Mouse (Mus musculus) urinary bladder, postnatal 10 days (tissue): ENCODE results near the gene Msantd1.

Experiments used
- DNase-seq: peaks from one replicate; pipeline ENCODE4 v3.0.0; 2022; ENCODE audit warnings: low spot score

Msantd1 gene

DNA sequence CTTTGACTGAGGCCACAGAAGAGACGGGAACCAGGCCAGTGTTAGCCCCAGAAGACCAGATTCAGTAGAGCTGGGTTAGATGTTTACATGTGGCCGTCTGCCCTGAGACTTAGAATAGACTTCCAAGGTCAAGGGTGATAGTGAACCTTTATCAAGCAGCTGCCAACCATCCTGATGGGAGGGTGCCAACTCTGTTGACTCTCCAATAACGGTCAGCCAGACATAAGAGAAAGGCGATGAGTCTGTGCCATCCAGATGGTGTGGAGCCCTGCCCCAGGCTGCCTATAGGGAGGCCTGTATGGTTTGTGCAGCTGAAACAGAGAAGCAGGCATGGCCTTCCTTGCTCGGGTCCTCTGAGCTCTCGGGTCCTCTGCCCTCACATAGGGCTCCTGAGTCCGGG is 16.7 kb downstream of the Msantd1 start:
- no peak for DNase-seq

DNA sequence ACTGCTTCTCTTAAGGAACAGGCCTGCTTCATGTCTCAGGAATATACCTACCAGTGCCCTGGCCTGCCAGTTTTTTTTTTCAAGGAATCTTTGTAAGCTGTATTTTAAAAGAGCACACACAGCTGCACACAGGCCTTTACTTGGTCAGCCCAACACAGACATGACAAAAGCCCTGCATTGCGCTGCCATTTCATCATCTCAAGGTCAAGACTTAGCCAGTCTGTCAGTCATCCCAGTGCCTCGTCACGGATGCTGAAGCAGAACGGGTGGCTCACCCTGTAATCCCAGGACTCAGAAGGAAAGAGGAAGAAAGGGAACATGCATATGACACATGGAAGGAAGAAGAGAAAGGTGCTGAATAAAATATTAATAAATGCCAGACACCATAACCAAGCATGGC is 19.8 kb downstream of the Msantd1 start:
- no peak for DNase-seq

DNA sequence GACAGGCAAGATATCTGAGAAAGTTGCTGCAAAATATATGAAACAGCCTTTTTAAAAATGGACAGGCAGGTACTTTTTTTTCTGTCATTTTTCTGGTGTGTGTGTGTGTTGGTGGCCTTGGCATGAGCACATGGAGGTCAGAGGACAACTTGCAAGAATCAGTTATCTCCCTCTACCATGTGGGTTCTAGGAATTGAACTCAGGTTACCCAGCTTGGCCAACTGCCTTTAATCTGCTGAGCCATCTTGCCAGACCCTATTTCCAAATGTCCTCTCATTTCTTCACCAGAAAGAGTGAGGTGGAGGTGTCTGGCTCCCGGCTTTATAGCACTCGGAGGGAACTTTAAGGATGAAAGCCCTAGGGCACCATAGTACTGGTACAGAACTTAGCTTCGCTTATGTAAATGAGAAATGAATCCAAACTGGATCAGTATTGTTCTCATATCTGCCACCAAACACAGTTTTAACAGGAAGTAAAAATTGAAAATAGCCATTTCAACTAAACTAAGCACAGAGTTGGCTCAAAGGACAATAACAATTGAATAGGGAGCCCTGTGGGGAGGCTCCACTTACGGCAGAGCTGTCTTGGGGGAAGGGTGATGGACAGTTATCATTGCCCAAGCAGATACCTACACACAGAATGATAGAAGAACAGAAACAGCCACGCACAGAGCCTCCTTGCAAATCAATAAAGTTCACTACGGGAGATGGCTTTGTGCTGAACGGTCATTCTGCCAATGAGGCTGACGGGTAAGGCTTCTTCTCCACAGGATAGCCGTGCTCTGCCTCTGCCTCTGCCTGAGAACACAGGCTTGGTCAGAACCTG is 22.6 kb downstream of the Msantd1 start:
- no peak for DNase-seq

DNA sequence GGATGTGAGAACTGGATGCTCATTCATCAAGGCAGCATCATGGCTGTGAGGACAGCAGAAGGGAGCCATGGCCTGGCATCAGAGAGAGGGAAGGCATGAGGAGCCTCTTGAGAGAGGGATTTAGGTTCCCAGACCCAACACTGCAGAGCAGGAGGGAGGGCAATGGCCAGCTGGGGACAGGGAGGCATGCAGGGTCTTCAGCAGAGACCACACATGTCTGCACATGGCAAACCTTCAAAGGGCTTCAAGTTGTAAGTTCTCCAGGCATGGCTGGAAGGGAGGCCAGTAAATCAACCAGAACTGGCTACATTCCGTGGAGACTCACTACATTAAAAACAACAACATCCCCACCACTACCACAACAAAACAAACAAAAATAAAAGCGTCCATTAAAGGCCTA is 23.3 kb downstream of the Msantd1 start:
- no peak for DNase-seq

DNA sequence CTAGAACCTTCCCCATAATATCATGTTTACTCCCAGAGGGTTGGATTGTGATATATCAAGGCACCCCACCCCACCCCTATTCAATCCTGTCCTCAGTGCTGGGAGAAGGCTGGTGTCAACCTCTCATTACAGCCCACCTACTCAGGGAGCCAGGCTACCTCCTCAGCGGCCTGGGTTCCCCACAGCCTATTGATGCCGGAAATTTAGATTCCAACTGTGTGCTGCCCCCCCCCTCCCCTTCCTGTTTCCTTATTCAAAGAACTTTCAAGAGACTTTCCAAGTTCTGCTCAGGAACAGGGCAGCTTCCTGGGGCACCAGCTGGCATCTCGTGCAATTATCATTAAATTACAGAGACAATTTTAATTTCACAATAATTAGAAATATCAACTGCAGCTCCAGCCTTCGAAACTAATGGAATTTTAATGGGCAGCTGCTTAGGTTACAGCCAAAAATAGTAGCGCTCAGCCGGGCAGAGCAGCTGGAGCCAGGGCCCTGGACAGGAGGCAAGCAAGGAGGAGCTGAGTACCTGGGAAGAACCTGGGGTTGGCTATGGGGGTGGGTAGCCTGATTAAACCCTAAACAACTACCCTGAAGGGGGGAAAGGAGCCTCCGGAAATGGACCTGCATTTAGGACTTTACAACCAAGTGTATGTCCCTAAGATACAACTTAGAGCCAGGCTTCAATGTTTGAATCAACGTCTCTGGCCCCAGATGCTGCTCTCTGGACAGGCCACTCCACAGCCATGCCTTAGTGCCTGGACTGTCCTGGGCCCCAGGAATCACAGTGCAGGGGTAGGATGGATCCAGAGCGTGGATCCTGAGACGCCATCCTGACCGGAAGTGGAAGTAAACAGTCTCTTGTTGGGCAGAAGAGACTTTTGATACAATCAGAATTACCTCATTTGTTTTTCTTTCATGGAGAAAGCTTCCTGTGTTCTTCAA is 24.0 kb downstream of the Msantd1 start:
- no peak for DNase-seq

DNA sequence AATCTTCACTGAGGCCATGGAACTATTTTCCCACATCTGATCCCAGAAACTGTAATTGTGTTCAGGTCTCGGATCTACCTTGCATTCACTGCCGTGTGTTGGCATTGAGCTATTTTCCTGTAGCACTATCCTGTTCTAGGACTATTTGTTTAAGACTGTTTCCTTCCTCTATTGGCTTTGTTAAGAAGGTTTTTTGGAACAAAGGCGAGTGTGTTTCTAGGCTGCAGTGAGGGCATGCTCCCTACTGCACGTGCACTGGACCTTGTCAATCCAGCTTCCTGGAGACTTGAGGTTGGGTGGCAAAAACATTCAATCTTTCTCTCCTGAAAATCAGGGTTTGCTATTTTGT is 24.6 kb downstream of the Msantd1 start:
- no peak for DNase-seq

DNA sequence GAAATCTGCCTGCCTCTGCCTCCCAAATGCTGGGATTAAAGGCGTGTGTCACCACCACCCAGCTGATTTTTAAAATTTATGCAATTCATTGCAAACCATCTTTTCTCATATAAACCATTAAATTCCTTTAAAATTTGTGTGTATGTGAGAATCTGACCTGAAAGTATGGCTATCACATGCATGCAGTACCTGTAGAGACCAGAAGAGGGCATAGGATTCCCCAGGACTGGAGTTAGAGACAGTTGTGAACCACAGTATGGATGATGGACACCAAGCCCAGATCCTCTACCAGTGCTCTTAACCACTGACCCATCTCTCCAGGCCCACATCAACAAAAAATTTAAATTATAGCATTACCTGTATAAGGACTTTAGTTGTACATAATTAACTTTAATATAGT is 25.6 kb downstream of the Msantd1 start:
- no peak for DNase-seq

DNA sequence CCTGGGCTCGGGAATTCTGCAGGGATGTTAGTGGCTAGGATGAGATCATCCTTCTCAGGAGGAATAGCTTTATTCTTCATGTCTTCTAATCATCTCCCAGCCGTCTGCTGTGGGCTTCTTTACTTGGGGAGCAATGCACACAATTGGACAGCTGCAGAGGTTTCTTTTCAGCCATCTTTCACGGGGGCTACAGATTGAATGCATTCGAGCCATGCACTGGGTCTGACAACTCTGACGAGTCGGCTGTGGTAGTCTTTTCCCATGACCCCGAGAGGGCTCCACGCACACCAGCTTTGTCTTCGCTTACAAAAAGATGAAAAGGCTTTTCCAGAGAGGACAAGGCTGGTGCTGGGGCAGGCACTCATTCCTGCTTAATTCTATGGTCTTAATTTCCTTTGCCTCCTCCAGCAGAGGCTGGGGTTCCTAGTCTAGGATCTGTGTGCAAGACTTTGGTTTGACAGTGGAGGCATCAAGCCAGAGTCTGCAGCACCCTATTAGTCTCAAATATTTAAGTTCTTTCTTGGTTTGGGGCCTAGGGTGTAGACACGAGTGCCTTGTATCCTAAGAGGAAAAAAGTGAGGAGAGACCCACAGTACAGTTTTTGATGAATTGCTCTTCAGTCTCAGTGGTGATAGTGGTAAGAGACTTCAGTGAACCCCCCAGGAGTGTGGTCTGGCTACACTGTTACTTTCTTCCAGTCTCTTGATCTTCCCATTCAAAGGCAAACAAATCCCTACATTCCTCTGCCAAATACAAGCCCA is 34.1 kb downstream of the Msantd1 start:
- no peak for DNase-seq

DNA sequence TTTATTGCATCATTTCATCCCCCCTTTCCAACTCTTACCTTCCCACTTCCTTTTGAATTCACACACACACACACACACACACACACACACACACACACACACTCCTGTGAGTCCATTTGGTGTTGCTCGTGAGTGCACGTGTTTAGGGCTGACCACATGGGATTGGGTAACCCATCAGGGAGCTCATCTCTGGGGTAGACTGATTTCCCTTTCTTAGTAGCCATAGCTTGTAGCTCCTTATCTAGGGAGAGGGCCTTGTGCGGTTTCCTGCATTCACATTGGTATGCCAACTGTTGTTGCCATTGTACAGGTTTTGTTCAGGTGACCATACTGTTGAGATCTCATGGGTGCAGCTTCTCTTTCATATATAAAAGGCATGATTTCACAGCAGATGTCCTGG is 35.6 kb downstream of the Msantd1 start:
- DNase-seq: no peak

DNA sequence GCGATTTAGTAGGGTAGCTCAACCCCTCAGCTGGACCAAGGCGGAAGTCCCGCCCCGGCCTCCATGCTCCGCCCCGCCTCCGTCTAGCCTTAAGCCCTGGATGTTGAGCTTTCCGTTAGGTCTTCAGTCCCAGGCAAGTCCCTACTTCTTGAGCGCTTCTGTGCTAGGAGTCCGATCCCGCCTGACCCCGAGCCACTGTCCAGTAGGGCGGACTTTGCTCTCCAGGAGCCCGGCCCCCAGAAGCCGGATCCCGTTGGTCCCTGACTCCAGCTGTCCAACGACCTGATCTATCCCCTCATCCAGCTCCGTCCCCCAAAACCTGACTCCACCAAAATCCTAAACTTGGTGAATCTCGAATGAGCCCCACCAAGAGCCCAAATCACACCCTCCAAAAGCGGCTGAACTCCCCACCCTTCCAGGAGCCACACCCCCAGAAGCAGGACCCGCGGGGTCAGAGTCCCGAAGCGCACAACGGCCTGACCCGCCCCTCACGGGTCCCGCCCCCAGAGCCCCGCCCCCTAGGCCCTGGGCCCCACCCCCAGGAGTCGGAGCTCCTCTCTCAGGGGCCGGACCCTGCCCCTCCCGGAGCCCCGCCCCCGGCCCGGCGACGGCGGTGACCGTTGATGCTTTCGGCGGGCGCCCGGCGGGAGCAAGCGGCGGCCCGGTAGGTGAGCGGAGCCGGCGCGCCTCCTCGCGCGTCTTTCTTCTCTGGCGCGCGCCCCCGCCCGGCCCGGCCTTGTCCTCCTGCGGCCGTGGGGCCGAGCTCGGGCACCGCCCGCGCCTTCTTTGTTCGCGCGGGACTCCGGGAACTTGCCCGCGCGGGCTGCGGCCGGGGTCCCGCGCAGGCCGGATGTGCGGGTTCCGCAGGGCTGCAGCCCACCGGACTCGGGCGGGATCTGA is 41.3 kb downstream of the Msantd1 start, which contains the start of gene Rgs12:
Rgs12 (plus strand) TSS at position 585 of the 900 bp plus-strand sequence.
- DNase-seq: peak; percentile 25

DNA sequence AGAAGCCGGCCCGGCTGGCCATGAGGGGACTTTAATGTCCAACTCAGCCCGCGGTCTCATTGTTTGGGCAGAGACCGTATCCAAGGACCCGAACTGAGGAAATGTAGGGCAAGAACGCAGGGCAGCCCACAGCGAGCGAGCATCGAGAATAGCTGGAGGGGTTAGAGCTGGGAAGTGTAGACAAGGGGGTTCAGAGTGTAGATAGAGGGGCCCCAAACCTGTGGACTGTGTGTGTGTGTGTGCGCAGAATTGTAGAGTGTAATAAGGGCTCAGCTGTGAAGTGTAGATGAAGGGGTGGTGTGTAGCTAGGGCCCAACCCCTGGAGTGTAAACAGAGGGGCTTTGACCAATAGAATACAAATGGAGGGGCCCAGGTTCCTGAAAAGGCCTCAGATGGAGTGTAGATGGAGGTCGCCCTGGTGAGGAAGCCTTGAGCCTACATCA is 42.0 kb downstream of the Msantd1 start:
- DNase-seq: no peak

DNA sequence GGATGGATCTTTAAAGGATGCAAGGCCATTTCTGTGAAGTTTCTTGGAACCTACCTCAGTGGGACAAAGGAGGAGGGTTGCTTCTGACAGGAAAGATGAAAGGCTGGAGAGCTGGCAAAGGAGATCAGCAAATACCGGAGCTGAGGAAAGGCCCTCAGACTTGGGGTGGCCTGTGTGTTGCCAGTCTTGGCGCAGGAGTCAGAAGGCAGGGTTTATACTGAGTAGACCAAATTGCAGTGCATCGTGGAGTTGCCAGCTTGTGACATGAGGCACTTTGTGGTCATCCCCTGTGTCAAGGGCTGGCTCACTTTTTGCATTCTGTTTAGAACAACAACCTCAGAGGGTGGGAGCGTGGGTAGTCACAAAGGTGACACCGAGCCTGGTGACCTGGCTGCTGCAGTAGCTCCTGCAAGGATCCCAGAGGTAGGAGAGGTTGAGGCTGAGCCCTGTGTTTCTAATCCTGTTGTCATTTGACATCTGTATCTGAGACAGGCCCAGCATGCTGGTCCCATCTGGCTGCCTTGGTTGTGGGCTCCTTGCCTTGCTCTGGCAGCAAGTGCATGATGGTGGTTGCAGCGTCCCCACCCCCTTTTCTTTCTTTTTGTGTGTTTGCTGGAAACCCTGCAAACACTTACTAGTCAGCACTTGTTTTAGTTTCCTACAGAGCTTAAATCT is 42.8 kb downstream of the Msantd1 start:
- DNase-seq: no peak

DNA sequence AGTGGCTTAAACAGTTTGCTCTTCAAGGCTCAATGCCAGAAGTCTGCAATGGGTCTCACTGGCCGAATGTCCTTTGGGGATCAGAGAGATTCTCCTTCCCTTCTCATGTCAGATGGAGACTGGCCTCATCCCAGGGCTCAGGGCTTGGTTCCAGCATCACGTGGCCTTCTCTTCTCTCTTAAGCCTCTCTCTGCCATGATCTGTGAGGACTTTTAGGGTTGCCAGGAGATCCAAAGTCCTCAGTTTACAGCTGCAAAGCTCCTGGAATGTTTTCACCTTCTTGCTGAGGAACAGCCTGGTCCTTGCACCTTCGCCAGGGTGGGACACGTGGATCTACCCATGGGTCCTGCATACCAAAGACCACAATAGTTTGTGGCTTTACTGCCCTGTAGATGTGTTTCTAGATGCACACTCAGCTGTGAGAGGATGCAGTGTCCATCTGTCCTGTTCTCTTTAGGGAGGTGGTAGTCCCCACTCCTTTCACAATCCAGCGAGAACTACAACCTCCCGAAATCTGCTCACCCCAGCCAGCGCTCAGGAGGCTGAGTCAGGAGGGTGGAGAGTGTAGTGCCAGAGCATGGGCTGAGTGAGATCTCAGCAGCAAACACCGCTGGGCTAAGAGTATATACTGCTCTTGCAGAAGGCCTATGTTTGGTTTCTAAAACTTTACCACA is 43.5 kb downstream of the Msantd1 start:
- DNase-seq: no peak

DNA sequence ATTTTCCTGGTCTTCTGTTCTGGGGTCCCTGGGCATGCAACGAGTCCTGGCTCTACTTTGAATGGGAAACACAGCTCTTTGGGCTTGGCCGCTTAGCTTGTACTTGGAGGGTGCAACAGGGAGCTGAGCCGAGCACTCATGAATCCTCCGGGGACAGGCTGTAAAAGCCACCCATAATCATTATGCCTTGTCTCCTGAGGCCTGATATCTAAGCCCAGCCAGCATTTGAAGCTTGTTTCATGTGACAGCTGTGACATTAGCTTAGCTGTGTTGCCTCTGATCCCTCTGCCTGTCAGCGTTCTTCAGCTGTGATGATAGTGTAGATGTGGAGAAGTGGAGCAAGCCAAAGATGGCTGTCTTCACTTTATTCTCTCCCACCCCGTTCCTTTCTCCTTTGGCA is 46.7 kb downstream of the Msantd1 start:
- DNase-seq: no peak

DNA sequence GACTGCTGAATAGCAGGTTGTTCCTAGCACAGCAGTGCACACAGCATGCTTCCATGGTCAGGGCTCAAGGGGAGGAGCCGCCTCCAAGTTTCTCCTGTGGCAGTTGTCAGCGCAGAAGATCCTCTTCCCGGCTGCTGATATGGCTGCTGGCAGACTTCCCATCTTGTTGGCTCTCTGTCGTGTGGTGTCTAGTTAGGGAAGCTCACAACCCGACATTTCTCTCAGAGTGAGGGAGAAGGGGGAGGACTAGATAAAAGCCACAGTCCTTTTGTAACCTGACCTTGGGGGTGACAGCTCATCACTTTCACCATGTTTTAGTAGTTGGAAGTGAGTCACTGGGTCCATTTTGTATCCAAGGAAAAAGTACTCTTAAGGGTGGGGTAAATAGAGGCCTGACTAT is 47.8 kb downstream of the Msantd1 start:
- no peak for DNase-seq

DNA sequence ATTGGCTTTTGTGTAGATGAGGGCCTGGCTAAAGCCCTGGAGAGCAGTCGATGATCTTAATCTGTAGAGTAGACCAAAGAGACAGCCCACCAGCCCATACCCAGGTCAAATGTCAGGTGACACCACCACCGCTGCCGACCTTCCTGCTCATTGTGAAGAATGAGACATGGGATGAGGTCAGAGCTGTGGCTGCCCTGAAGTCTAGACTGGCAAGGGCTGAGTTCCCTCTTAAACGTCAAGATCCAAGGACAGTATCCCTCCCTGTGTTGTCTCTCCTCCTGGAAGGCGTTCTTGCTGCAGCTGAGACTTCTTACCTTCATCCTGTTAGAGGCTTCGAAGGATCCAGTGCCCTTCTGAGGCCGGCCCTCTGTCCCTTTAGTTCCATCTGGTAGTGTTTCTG is 48.3 kb downstream of the Msantd1 start:
- no peak for DNase-seq

DNA sequence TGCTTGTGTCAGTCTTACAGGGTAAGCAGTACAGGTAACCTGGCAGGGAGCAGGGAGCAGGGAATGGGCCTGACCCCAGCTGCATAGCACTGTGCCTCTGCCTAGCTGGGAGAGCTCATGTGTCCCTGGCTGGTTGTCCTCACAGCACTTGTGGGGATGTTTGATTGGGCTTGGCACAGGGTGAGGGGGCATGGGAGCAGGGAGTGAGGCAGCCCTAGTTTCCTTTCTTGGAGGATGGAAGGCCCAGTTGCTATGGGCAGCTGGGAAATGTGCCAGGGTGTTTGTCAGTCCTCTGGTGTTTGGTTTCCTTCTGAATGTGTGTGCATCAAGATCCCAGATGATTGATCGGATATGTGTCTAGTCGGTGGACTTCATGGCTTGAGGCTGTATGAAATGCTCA is 49.2 kb downstream of the Msantd1 start:
- no peak for DNase-seq

DNA sequence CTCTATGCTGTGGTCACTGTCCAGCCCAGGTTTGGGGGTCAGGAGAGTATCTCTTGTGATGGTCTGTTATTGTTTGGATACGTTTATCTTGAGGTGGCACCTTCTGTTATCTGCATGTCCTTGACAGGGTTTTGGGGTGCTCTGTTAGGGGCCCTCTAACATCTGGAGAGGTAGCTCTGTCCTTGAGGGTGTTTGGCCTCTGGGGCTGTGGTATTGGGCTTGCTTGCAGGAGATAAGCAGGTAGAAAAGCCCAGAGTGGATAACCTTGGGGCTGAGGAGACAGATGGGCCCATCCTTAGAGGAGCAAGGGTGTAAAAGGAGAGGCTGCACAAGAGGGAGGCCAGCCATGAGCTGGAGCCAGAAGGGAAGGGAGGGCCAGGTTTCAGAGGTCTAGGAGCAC is 52.2 kb downstream of the Msantd1 start:
- DNase-seq: no peak

DNA sequence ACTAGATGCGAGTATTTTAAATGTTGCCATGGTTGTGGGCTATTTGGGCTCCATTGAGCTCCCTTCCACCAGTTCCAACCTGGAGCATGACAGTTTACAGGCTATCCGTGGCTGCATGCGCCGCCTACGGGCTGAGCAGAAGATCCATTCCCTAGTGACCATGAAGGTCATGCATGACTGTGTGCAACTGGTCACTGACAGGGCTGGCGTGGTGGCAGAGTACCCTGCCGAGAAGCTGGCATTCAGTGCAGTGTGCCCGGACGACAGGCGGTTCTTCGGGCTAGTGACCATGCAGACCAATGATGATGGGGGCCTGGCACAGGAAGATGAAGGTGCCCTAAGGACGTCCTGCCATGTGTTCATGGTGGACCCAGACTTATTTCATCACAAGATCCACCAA is 57.7 kb downstream of the Msantd1 start:
- no peak for DNase-seq

DNA sequence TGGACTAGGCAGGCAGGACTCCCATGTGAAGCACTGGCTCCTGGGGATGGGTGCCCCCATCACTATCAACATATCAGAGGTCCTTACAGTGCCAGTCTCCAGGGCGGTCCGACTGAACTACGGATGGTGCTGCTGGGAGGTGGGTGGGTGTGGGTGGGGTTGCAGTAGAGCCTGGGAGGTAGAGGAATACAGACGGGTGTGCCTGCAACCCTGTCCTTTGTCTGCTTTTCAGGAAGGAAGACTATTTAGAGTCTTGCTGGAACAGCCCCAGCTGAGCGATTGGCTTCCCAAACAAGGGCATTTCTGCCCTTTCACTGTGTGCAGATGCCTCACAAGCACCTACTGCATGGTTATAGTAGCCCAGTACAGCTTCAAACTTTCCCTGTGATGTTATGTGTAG is 60.6 kb downstream of the Msantd1 start:
- no peak for DNase-seq
